In genomic region chr12:95701580-95701979, GRCm38 (mm10) we compare ENCODE assay signal across 27 mouse cellular contexts. TPM values are rescaled to one million over a fixed set of nuclear protein-coding genes. Genes with fewer than 3 reads are reported as not detected.
DNase-seq lines count a peak whose midpoint lies in the region; ATAC-seq and TF ChIP-seq lines count a peak whose summit lies in the region.
"Had no signal": no experiment of that assay in that cellular context is flagged by ENCODE, and none has a peak within 500 bp of the region (broad histone marks: within the 10 kb centered on the region; RNA-seq: fewer than 3 reads in every experiment).

No protein-coding gene starts in this region.

- no peak for TF ChIP-seq CTCF in gastrocnemius, adult 2 months (IDR thresholded peaks at IDR 0.05)

- no peak overlapping the region for H3K4me3 ChIP-seq in gastrocnemius, adult 2 months
- H3K4me3 ChIP-seq: embryonic facial prominence, embryonic 10.5 days; embryonic facial prominence, embryonic 13.5 days; erythroblast, embryonic 14.5 days; forebrain, embryonic 12.5 days; forebrain, embryonic 15.5 days; hindbrain, embryonic 12.5 days; hindbrain, embryonic 15.5 days had no signal

- H3K27ac ChIP-seq in gastrocnemius, adult 2 months = peak overlapping the region; percentile 91
- H3K27ac ChIP-seq: embryonic facial prominence, embryonic 10.5 days; embryonic facial prominence, embryonic 13.5 days; forebrain, embryonic 12.5 days; forebrain, embryonic 15.5 days; hindbrain, embryonic 12.5 days; hindbrain, embryonic 15.5 days had no signal

- no peak for DNase-seq in gastrocnemius, adult 2 months
- no peak for DNase-seq in gastrocnemius, postnatal 25 days
- DNase-seq in 3T3-L1 (ENCODE audit: low read depth, low spot score) = peak; percentile 11
- peak; percentile 48 for DNase-seq in Muller cell, postnatal 12 days (ENCODE audit: inconsistent ontology term)
- DNase-seq in urinary bladder, adult 2 months (ENCODE audit: low spot score) = no peak
- DNase-seq in right cerebral cortex, postnatal 25 days = no peak
- DNase-seq: adrenal gland, postnatal 14 days; B cell, adult 2 months; cerebellum, adult 11 months; cerebellum, adult 2 months; cerebellum, adult 9-11 months; cerebellum, postnatal 25 days; embryo, embryonic 11 days; gastrocnemius, postnatal 10 days; heart, adult 11 months had no signal

- intact Hi-C loops in gastrocnemius, adult 2 months (cut with DNase I) = no loop called here

- ATAC-seq in megakaryocyte-erythroid progenitor cell, adult 5-6 weeks (replicated peaks; ENCODE audit: low FRiP score, low TSS enrichment, poor library complexity, severe bottlenecking) = peak; percentile 67
- ATAC-seq: forebrain, embryonic 15.5 days; Patski had no signal

RNA-seq across cellular contexts. Expression of gene Flrt2, which starts 9.6 kb away (rescaled TPM):
- total RNA-seq in gastrocnemius, adult 2 months (2021) = 1 to 10 TPM; 4.5 to 9.1 TPM
- total RNA-seq in gastrocnemius, postnatal 25 days (2021) = 1 to 10 TPM; 5.1 to 7.3 TPM
- total RNA-seq in megakaryocyte-erythroid progenitor cell, adult 5-6 weeks (2014; fragmentation: Nextera tagmentation) = not detected in 2 replicates
- total RNA-seq in megakaryocyte-erythroid progenitor cell, adult 5-6 weeks (2017) = not detected in 2 replicates
- polyA plus RNA-seq in urinary bladder, adult 2 months (2012; rRNA removed) = 9.5 and 11.7 TPM in 2 replicates
- total RNA-seq: CH12.LX; hematopoietic stem cell, adult 5-6 weeks had no signal
- polyA plus RNA-seq: G1E had no signal

Comparison
In these comparisons a context has a peak if more than half of its experiments do, and no peak if none do; other contexts are left out.
1. DNase-seq: peak in 3T3-L1 (single experiment) and Muller cell, postnatal 12 days (single experiment); none in gastrocnemius, adult 2 months (single experiment), gastrocnemius, postnatal 25 days (single experiment), urinary bladder, adult 2 months (single experiment) and right cerebral cortex, postnatal 25 days (single experiment).
2. RNA of gene Flrt2, which starts 9.6 kb away (total RNA-seq): 4.5 to 9.1 TPM in gastrocnemius, adult 2 months and 5.1 to 7.3 TPM in gastrocnemius, postnatal 25 days; not detected in megakaryocyte-erythroid progenitor cell, adult 5-6 weeks; every median in the first group is over 4 times any median in the second.